Mouse (Mus musculus) ES-E14 (cell line): ENCODE data around the gene E130309D02Rik.

ENCODE experiments used
- MAFK ChIP-seq: IDR thresholded peaks from 2 replicates; pipeline ENCODE4 v1.6.1; 2014; ENCODE audit warnings: mild to moderate bottlenecking, low read depth, low read length, inconsistent platforms; ENCODE audit not compliant: insufficient read depth
- ZC3H11A ChIP-seq: IDR thresholded peaks from 2 replicates; pipeline ENCODE4 v1.6.1; 2012; ENCODE audit warnings: low read depth, mild to moderate bottlenecking, inconsistent platforms, low read length, borderline replicate concordance
- ZNF384 ChIP-seq: IDR thresholded peaks from 2 replicates; pipeline ENCODE4 v1.6.1; 2012; ENCODE audit warnings: low read depth, low read length, inconsistent platforms

- TF ChIP-seq MAFK (no peak), ZNF384 (no peak), ZC3H11A (no peak)
Measured at GRCm38 (mm10) chr5:143356686-143357388, 41.7 kb upstream of the E130309D02Rik start, which contains the start of gene Grid2ip.
